17 mouse cellular contexts compared by ENCODE assay signal in genomic region chr17:46661981-46662380, GRCm38 (mm10). TPM values are rescaled to one million over a fixed set of nuclear protein-coding genes. Genes with fewer than 3 reads are reported as not detected.
DNase-seq lines count a peak whose midpoint lies in the region; ATAC-seq and TF ChIP-seq lines count a peak whose summit lies in the region.
"Had no signal": no experiment of that assay in that cellular context is flagged by ENCODE, and none has a peak within 500 bp of the region (broad histone marks: within the 10 kb centered on the region; RNA-seq: fewer than 3 reads in every experiment).

No protein-coding gene starts in this region.

- no peaks in the 10 kb centered on the region for H3K9me3 ChIP-seq in midbrain, embryonic 11.5 days (ENCODE audit: control insufficient read depth, low read length)
- H3K9me3 ChIP-seq in midbrain, embryonic 10.5 days (replicated peaks): no peaks in the 10 kb centered on the region
- H3K9me3 ChIP-seq: forebrain, embryonic 15.5 days; heart, embryonic 13.5 days; hindbrain, embryonic 15.5 days had no signal

- H3K27me3 ChIP-seq in cerebellum, adult 2 months (ENCODE audit: control insufficient read depth, insufficient read depth, low read length): no peaks in the 10 kb centered on the region
- H3K27me3 ChIP-seq in midbrain, embryonic 11.5 days (ENCODE audit: control insufficient read depth, insufficient read depth, low read length): no peaks in the 10 kb centered on the region
- no peaks in the 10 kb centered on the region for H3K27me3 ChIP-seq in midbrain, embryonic 10.5 days (ENCODE audit: low read depth, poor library complexity, severe bottlenecking)
- H3K27me3 ChIP-seq: CH12.LX; forebrain, embryonic 15.5 days; heart, embryonic 13.5 days; hindbrain, embryonic 15.5 days; Patski had no signal

- H3K36me3 ChIP-seq in midbrain, embryonic 11.5 days (ENCODE audit: control insufficient read depth, insufficient read depth, low read length): peaks cover 38% of the 10 kb centered on the region
- H3K36me3 ChIP-seq in midbrain, embryonic 10.5 days: peaks cover 98% of the 10 kb centered on the region

- no peak overlapping the region for H3K4me2 ChIP-seq in midbrain, embryonic 11.5 days
- H3K4me2 ChIP-seq: forebrain, embryonic 15.5 days; heart, embryonic 13.5 days; hindbrain, embryonic 15.5 days had no signal

- peak overlapping the region; percentile 50 for H3K4me3 ChIP-seq in cerebellum, adult 2 months (replicated peaks; ENCODE audit: insufficient read depth, low read depth, low read length)
- no peak overlapping the region for H3K4me3 ChIP-seq in midbrain, embryonic 11.5 days (ENCODE audit: low read depth, low read length)
- no peak overlapping the region for H3K4me3 ChIP-seq in midbrain, embryonic 10.5 days
- H3K4me3 ChIP-seq: forebrain, embryonic 15.5 days; heart, embryonic 13.5 days; hindbrain, embryonic 15.5 days had no signal

- H3K27ac ChIP-seq in cerebellum, adult 2 months (ENCODE audit: insufficient read depth, low read length): peak overlapping the region; percentile 87
- no peak overlapping the region for H3K27ac ChIP-seq in midbrain, embryonic 11.5 days (ENCODE audit: low read depth, low read length)
- H3K27ac ChIP-seq in midbrain, embryonic 10.5 days (replicated peaks): no peak overlapping the region
- H3K27ac ChIP-seq: forebrain, embryonic 15.5 days; heart, embryonic 13.5 days; hindbrain, embryonic 15.5 days had no signal

- TF ChIP-seq POLR2A in cerebellum, adult 2 months (IDR thresholded peaks at IDR 0.05; ENCODE audit: borderline replicate concordance, insufficient read depth, low read length): no peak

- H3K9ac ChIP-seq in midbrain, embryonic 11.5 days (ENCODE audit: low read length): no peak overlapping the region
- H3K9ac ChIP-seq: forebrain, embryonic 15.5 days; heart, embryonic 13.5 days; hindbrain, embryonic 15.5 days had no signal

- peaks cover 30% of the 10 kb centered on the region for H3K4me1 ChIP-seq in cerebellum, adult 2 months (ENCODE audit: control insufficient read depth, insufficient read depth, low read length)
- H3K4me1 ChIP-seq in midbrain, embryonic 11.5 days (ENCODE audit: control insufficient read depth, insufficient read depth, low read length): no peaks in the 10 kb centered on the region
- H3K4me1 ChIP-seq in midbrain, embryonic 10.5 days: no peaks in the 10 kb centered on the region
- H3K4me1 ChIP-seq: forebrain, embryonic 15.5 days; heart, embryonic 13.5 days; hindbrain, embryonic 15.5 days had no signal

- ATAC-seq in midbrain, embryonic 11.5 days (ENCODE audit: low FRiP score): no peak
- ATAC-seq: activated CD4-positive, CD25-positive, alpha-beta regulatory T cell, adult 4 months; forebrain, embryonic 15.5 days; intestine, postnatal 0 days; Patski had no signal

- TF ChIP-seq CTCF in cerebellum, adult 2 months (IDR thresholded peaks at IDR 0.05; ENCODE audit: borderline replicate concordance, insufficient read depth, low read depth, low read length): no peak

- WGBS in cerebellum, adult 2 months: 14% methylated on average over 12 of the region's 12 CpGs
- WGBS in midbrain, embryonic 11.5 days: 93% methylated on average over 12 of the region's 12 CpGs
- 95% methylated on average over 12 of the region's 12 CpGs for WGBS in midbrain, embryonic 10.5 days

- peak; percentile 79 to 82 for DNase-seq in cerebellum, adult 2 months
- no peak for DNase-seq in cerebellum, adult 11 months
- peak; percentile 56 for DNase-seq in midbrain, embryonic 11.5 days (ENCODE audit: low spot score, missing footprints)
- no peak for DNase-seq in midbrain, embryonic 10.5 days (ENCODE audit: low spot score)
- peak; percentile 64 to 72 for DNase-seq in cerebellum, postnatal 10 days
- no peak for DNase-seq in urinary bladder, postnatal 4 days (ENCODE audit: low spot score in 2 of 2)
- no peak for DNase-seq in urinary bladder, postnatal 10 days (ENCODE audit: low spot score)
- DNase-seq: adrenal gland, postnatal 14 days; heart, postnatal 36 days; kidney, adult 8-10 months had no signal

RNA-seq across cellular contexts. Expression of gene Cul7, which starts 11.8 kb away (rescaled TPM):
- 43.3 and 44.5 TPM in 2 replicates for polyA plus RNA-seq in cerebellum, adult 2 months (2012; rRNA removed)
- 26.2 and 26.8 TPM in 2 replicates for polyA plus RNA-seq in midbrain, embryonic 11.5 days (2014; fragmentation: Nextera tagmentation; extraction: Ambion mirVana)
- polyA plus RNA-seq in midbrain, embryonic 10.5 days (2016; fragmentation: Nextera tagmentation; extraction: Ambion mirVana): 37.4 and 45.1 TPM in 2 replicates

RNA-seq across cellular contexts. Expression of gene Rrp36, which starts 12.2 kb away (rescaled TPM):
- polyA plus RNA-seq in cerebellum, adult 2 months (2012; rRNA removed): 32.3 and 33.0 TPM in 2 replicates
- 53.4 and 60.0 TPM in 2 replicates for polyA plus RNA-seq in midbrain, embryonic 11.5 days (2014; fragmentation: Nextera tagmentation; extraction: Ambion mirVana)
- 69.4 and 69.6 TPM in 2 replicates for polyA plus RNA-seq in midbrain, embryonic 10.5 days (2016; fragmentation: Nextera tagmentation; extraction: Ambion mirVana)

RNA-seq across cellular contexts. Expression of gene Mrpl2, which starts 16.0 kb away (rescaled TPM):
- 67.5 and 68.2 TPM in 2 replicates for polyA plus RNA-seq in cerebellum, adult 2 months (2012; rRNA removed)
- 97.8 and 100 TPM in 2 replicates for polyA plus RNA-seq in midbrain, embryonic 11.5 days (2014; fragmentation: Nextera tagmentation; extraction: Ambion mirVana)
- 126 and 129 TPM in 2 replicates for polyA plus RNA-seq in midbrain, embryonic 10.5 days (2016; fragmentation: Nextera tagmentation; extraction: Ambion mirVana)

RNA-seq across cellular contexts. Expression of gene Klc4, which starts 16.2 kb away (rescaled TPM):
- 28.1 and 29.8 TPM in 2 replicates for polyA plus RNA-seq in cerebellum, adult 2 months (2012; rRNA removed)
- polyA plus RNA-seq in midbrain, embryonic 11.5 days (2014; fragmentation: Nextera tagmentation; extraction: Ambion mirVana): 26.6 and 29.8 TPM in 2 replicates
- 33.0 and 40.3 TPM in 2 replicates for polyA plus RNA-seq in midbrain, embryonic 10.5 days (2016; fragmentation: Nextera tagmentation; extraction: Ambion mirVana)

RNA-seq across cellular contexts. Expression of gene Mea1, which starts 16.6 kb away (rescaled TPM):
- polyA plus RNA-seq in cerebellum, adult 2 months (2012; rRNA removed): 136 and 147 TPM in 2 replicates
- 185 and 192 TPM in 2 replicates for polyA plus RNA-seq in midbrain, embryonic 11.5 days (2014; fragmentation: Nextera tagmentation; extraction: Ambion mirVana)
- polyA plus RNA-seq in midbrain, embryonic 10.5 days (2016; fragmentation: Nextera tagmentation; extraction: Ambion mirVana): 178 and 180 TPM in 2 replicates

Comparison
In these comparisons a context has a peak if more than half of its experiments do, and no peak if none do; other contexts are left out.
1. DNase-seq: peak in cerebellum, adult 2 months (2 of 2), midbrain, embryonic 11.5 days (single experiment) and cerebellum, postnatal 10 days (2 of 2); none in cerebellum, adult 11 months (single experiment), midbrain, embryonic 10.5 days (single experiment), urinary bladder, postnatal 4 days (0 of 2) and urinary bladder, postnatal 10 days (single experiment).